Mouse (Mus musculus): ENCODE data around the gene Hs6st3.

DNA sequence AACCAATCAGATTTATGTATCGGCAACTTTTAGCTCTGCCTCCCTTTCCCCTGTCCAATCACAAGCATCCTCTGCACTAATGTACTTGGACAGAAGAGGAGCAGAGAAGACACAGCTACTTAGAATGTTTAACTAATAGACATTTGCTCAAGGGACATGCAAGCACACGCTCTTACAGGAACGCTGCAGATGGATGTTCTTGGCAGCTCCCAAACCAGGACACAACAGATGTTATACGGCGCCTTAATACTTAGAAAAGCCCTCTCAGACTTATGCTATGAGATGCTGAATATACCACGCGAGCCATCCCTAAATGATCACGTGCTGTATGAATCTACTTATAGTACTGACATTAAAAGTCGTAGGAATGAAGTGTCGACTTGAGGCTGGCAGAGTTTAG, 263.5 kb downstream of the Hs6st3 start:
- no peak for TF ChIP-seq CTCF (conservative IDR thresholded peaks at IDR 0.05; ENCODE audit: low read length)
- no peak for TF ChIP-seq NANOG (IDR thresholded peaks at IDR 0.05; ENCODE audit: borderline replicate concordance, low read length)
